Mouse (Mus musculus) kidney, postnatal 0 days (tissue): ENCODE results near the gene Exoc3. TPM values are rescaled to one million over a fixed set of nuclear protein-coding genes. Genes with fewer than 3 reads are reported as not detected.

ENCODE experiments used
- ATAC-seq: fragments of 200-750 bp; cut with Nextera tagmentation; replicated peaks from 2 replicates; pipeline ENCODE4 v1.8.0; 2017; ENCODE audit warnings: low read depth, moderate number of reproducible peaks, moderate TSS enrichment, moderate library complexity; ENCODE audit not compliant: low FRiP score
- DNase-seq: peaks from one replicate; pipeline ENCODE4 v3.0.0-alpha.2; 2016; ENCODE audit warnings: low spot score
- H3K27ac ChIP-seq: fragments of 300-500 bp; sonication (generic); 2 replicates; pipeline ENCODE4 v1.5.1; 2014; ENCODE audit warnings: mild to moderate bottlenecking
- H3K27me3 ChIP-seq: fragments of 300-500 bp; sonication (generic); 2 replicates; pipeline ENCODE4 v1.6.1; 2014; ENCODE audit warnings: low read length, mixed read lengths; ENCODE audit not compliant: insufficient read depth
- H3K36me3 ChIP-seq: fragments of 300-500 bp; sonication (generic); 2 replicates; pipeline ENCODE4 v1.6.1; 2014; ENCODE audit warnings: low read length, mixed read lengths; ENCODE audit not compliant: insufficient read depth
- H3K4me1 ChIP-seq: fragments of 300-500 bp; sonication (generic); replicated peaks from 2 replicates; pipeline ENCODE4 v1.6.1; 2014; ENCODE audit warnings: antibody characterized with exemption, low read length, mixed read lengths; ENCODE audit not compliant: insufficient read depth
- H3K4me2 ChIP-seq: fragments of 300-500 bp; sonication (generic); 2 replicates; pipeline ENCODE4 v1.6.1; 2014; ENCODE audit warnings: mild to moderate bottlenecking, low read length, moderate library complexity, mixed read lengths
- H3K4me3 ChIP-seq: fragments of 300-500 bp; sonication (generic); replicated peaks from 2 replicates; pipeline ENCODE4 v1.5.1; 2014; ENCODE audit warnings: low read depth, low read length
- H3K9ac ChIP-seq: fragments of 300-500 bp; sonication (generic); 2 replicates; pipeline ENCODE4 v1.6.1; 2014; ENCODE audit warnings: low read depth, low read length
- H3K9me3 ChIP-seq: fragments of 300-500 bp; sonication (generic); replicated peaks from 2 replicates; pipeline ENCODE4 v1.6.1; 2016; ENCODE audit warnings: low read length, inconsistent platforms, mixed read lengths
- CTCF ChIP-seq: IDR thresholded peaks from 2 replicates; pipeline ENCODE4 v1.5.1; 2016; ENCODE audit warnings: antibody characterized with exemption, low read depth, mild to moderate bottlenecking, moderate library complexity
- WGBS: fragments of 180-500 bp; shearing (Covaris S2); extraction: QIAGEN DNeasy Blood & Tissue Kit; methylation state at CpG from one replicate; pipeline ENCODE4 v1.1.7; 2014; 5-methylcytosine and 5-hydroxymethylcytosine counted together
- polyA plus RNA-seq: library from polyadenylated mRNA; unstranded; fragments of >200 nt; fragmentation: Nextera tagmentation; extraction: Ambion mirVana; gene quantifications from 2 replicates; pipeline ENCODE4 v1.2.1, GENCODE M21; 2015

The Exoc3 gene
- polyA plus RNA-seq, 1 experiment from 2014 or later, result 59.2 TPM

- ATAC-seq, result no peak
- Histone ChIP-seq H3K27me3 (peaks cover 14% of the 10 kb centered on the region), H3K4me2 (peak overlapping the region; percentile 21; the same call in 1 of the 2 replicates), H3K9ac (no peak overlapping the region), H3K27ac (no peak overlapping the region), H3K36me3 (no peaks in the 10 kb centered on the region), H3K9me3 (no peaks in the 10 kb centered on the region), H3K4me3 (no peak overlapping the region; the same call in 1 of the 2 replicates), H3K4me1 (no peaks in the 10 kb centered on the region)
- TF ChIP-seq CTCF, result no peak
- WGBS, result 62% methylated on average over 3 of the region's 3 CpGs
- DNase-seq, result no peak
Measured at GRCm38 (mm10) chr13:74122632-74123031, 85.9 kb downstream of the Exoc3 start.

- Histone ChIP-seq H3K9me3 (no peaks in the 10 kb centered on the region), H3K9ac (peak overlapping the region; percentile 42; the same call in 1 of the 2 replicates), H3K4me1 (no peaks in the 10 kb centered on the region), H3K27me3 (peaks cover 14% of the 10 kb centered on the region), H3K36me3 (no peaks in the 10 kb centered on the region), H3K4me3 (peak overlapping the region; percentile 32), H3K27ac (no peak overlapping the region), H3K4me2 (peak overlapping the region; percentile 56; the same call in 1 of the 2 replicates)
- 31% methylated on average over 14 of the region's 14 CpGs for WGBS
- no peak for TF ChIP-seq CTCF
- ATAC-seq (peak; percentile 52; the same call in 1 of the 2 replicates), DNase-seq (peak; percentile 14)
Measured at GRCm38 (mm10) chr13:74121795-74122330, 86.7 kb downstream of the Exoc3 start.

GRCm38 (mm10) chr13:74121141-74121602 is 87.4 kb downstream of the Exoc3 start, which contains the start of gene Slc9a3:
Gene Slc9a3 (plus strand): TSS chr13:74121457.
- TF ChIP-seq CTCF, result no peak
- peak within 1 kb of the TSS; percentile 32 for H3K4me3 ChIP-seq
- no peaks in the 10 kb centered on the region for H3K9me3 ChIP-seq
- peak within 1 kb of the TSS; percentile 42; the same call in 1 of the 2 replicates for H3K9ac ChIP-seq
- under 1% methylated on average over 35 of the region's 35 CpGs for WGBS
- H3K36me3 ChIP-seq, result no peaks in the 10 kb centered on the region
- DNase-seq, result peak; percentile 12
- peak; percentile 45; the same call in 1 of the 2 replicates for ATAC-seq
- peak within 1 kb of the TSS; percentile 56 for H3K4me2 ChIP-seq
- H3K27ac ChIP-seq, result 0 out of 2 replicates have a peak within 1 kb of the TSS, but pooled peaks have one; percentile 25
- H3K4me1 ChIP-seq, result no peaks in the 10 kb centered on the region
- peaks cover 14% of the 10 kb centered on the region for H3K27me3 ChIP-seq

Other genes starting within 250 kb of the Exoc3 start
- not detected in 2 replicates for gene Zdhhc11, start 244.9 kb downstream of the Exoc3 start, polyA plus RNA-seq
- 0.42 and 0.56 TPM in 2 replicates for gene Tppp, start 199.3 kb downstream of the Exoc3 start, polyA plus RNA-seq
- gene Cep72, start 146.4 kb downstream of the Exoc3 start, polyA plus RNA-seq, result 8.7 and 9.7 TPM in 2 replicates
- 10.3 and 10.8 TPM in 2 replicates for gene Slc9a3, start 87.3 kb downstream of the Exoc3 start, polyA plus RNA-seq
- gene Ahrr, start 83.6 kb upstream of the Exoc3 start, polyA plus RNA-seq, result 0.45 and 0.46 TPM in 2 replicates
- gene Pdcd6, start 108.8 kb upstream of the Exoc3 start, polyA plus RNA-seq, result 183 and 186 TPM in 2 replicates
- gene Sdha, start 141.5 kb upstream of the Exoc3 start, polyA plus RNA-seq, result 305 and 346 TPM in 2 replicates
- 42.7 and 44.1 TPM in 2 replicates for gene Ccdc127, start 141.6 kb upstream of the Exoc3 start, polyA plus RNA-seq
- gene Lrrc14b, start 155.3 kb upstream of the Exoc3 start, polyA plus RNA-seq, result not detected in 2 replicates
- 6.6 and 7.1 TPM in 2 replicates for gene Zfp72, start 182.1 kb upstream of the Exoc3 start, polyA plus RNA-seq
- 185 and 186 TPM in 2 replicates for gene Ftl1-ps1, start 191.0 kb upstream of the Exoc3 start, polyA plus RNA-seq